ENCODE assay signal across 19 mouse cellular contexts in the genomic region with DNA sequence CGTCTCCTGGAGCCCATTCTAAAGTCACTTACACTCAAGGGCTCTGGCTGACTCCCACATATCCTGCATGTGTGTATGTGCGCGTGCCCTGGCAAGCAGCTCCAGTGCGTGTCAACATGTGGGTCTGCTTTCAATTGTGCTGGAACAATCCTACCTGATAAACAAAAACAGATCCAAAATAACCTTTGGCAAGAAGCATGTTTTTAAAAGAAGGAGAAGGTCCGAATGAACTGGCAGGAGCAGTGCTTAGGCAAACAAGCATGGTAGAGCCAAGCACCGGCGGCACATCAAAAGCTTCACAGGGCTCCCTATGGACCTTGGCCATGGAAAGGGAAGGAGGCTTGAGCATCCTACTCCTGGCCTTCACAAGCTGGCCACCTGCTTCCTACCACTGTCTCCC.
DNase-seq lines count a peak whose midpoint lies in the region; ATAC-seq and TF ChIP-seq lines count a peak whose summit lies in the region.
"Had no signal": no experiment of that assay in that cellular context is flagged by ENCODE, and none has a peak within 500 bp of the region (broad histone marks: within the 10 kb centered on the region; RNA-seq: fewer than 3 reads in every experiment).

No protein-coding gene starts in this region.

- H3K4me2 ChIP-seq in embryonic facial prominence, embryonic 14.5 days (ENCODE audit: low read depth, low read length), result no peak overlapping the region
- no peak overlapping the region for H3K4me2 ChIP-seq in midbrain, embryonic 13.5 days (replicated peaks)
- H3K4me2 ChIP-seq: forebrain, embryonic 15.5 days; heart, embryonic 13.5 days; hindbrain, embryonic 12.5 days had no signal

- no peak for ATAC-seq in embryonic facial prominence, embryonic 14.5 days (ENCODE audit: low read depth)
- no peak for ATAC-seq in midbrain, embryonic 13.5 days
- ATAC-seq: activated CD4-positive, CD25-positive, alpha-beta regulatory T cell, adult 4 months; forebrain, embryonic 15.5 days; hindbrain, embryonic 16.5 days; inflammation-experienced regulatory T-cells, adult 6 months; intestine, postnatal 0 days; Patski had no signal

- H3K4me3 ChIP-seq in kidney, adult 2 months (ENCODE audit: insufficient read depth, low read depth, low read length), result no peak overlapping the region
- H3K4me3 ChIP-seq in embryonic facial prominence, embryonic 14.5 days (ENCODE audit: low read depth, low read length), result no peak overlapping the region
- no peak overlapping the region for H3K4me3 ChIP-seq in midbrain, embryonic 13.5 days (replicated peaks)
- H3K4me3 ChIP-seq: forebrain, embryonic 15.5 days; heart, embryonic 13.5 days; hindbrain, embryonic 12.5 days had no signal

- no peaks in the 10 kb centered on the region for H3K36me3 ChIP-seq in kidney, adult 2 months (ENCODE audit: control insufficient read depth, insufficient read depth, low read length)
- H3K36me3 ChIP-seq in embryonic facial prominence, embryonic 14.5 days (ENCODE audit: control insufficient read depth, insufficient read depth, low read length), result no peaks in the 10 kb centered on the region
- H3K36me3 ChIP-seq in midbrain, embryonic 13.5 days, result no peaks in the 10 kb centered on the region
- H3K36me3 ChIP-seq: forebrain, embryonic 15.5 days; heart, embryonic 13.5 days; hindbrain, embryonic 12.5 days had no signal

- H3K9me3 ChIP-seq in embryonic facial prominence, embryonic 14.5 days (ENCODE audit: control insufficient read depth, low read length), result no peaks in the 10 kb centered on the region
- no peaks in the 10 kb centered on the region for H3K9me3 ChIP-seq in midbrain, embryonic 13.5 days
- H3K9me3 ChIP-seq: forebrain, embryonic 15.5 days; heart, embryonic 13.5 days; hindbrain, embryonic 12.5 days had no signal

- no peak overlapping the region for H3K27ac ChIP-seq in kidney, adult 2 months (ENCODE audit: insufficient read depth, low read depth, low read length)
- no peak overlapping the region for H3K27ac ChIP-seq in embryonic facial prominence, embryonic 14.5 days (replicated peaks; ENCODE audit: low read depth, low read length)
- no peak overlapping the region for H3K27ac ChIP-seq in midbrain, embryonic 13.5 days
- H3K27ac ChIP-seq: forebrain, embryonic 15.5 days; heart, embryonic 13.5 days; hindbrain, embryonic 12.5 days had no signal

- H3K9ac ChIP-seq in embryonic facial prominence, embryonic 14.5 days (ENCODE audit: low read depth, low read length), result no peak overlapping the region
- no peak overlapping the region for H3K9ac ChIP-seq in midbrain, embryonic 13.5 days (replicated peaks)
- H3K9ac ChIP-seq: forebrain, embryonic 15.5 days; heart, embryonic 13.5 days; hindbrain, embryonic 12.5 days had no signal

- no peak for TF ChIP-seq CTCF in kidney, adult 2 months (conservative IDR thresholded peaks at IDR 0.05; ENCODE audit: insufficient read depth, insufficient read length, low read depth, low read length)

- TF ChIP-seq POLR2A in kidney, adult 2 months (IDR thresholded peaks at IDR 0.05; ENCODE audit: low read depth, low read length), result no peak

- peaks cover 7% of the 10 kb centered on the region for H3K4me1 ChIP-seq in kidney, adult 2 months (ENCODE audit: control insufficient read depth, insufficient read depth, low read length)
- peaks cover 52% of the 10 kb centered on the region for H3K4me1 ChIP-seq in embryonic facial prominence, embryonic 14.5 days (ENCODE audit: control insufficient read depth, insufficient read depth, low read length)
- peaks cover 27% of the 10 kb centered on the region for H3K4me1 ChIP-seq in midbrain, embryonic 13.5 days (replicated peaks)

- no peaks in the 10 kb centered on the region for H3K27me3 ChIP-seq in kidney, adult 2 months (replicated peaks; ENCODE audit: control insufficient read depth, insufficient read depth, low read length)
- H3K27me3 ChIP-seq in embryonic facial prominence, embryonic 14.5 days (replicated peaks; ENCODE audit: control insufficient read depth, insufficient read depth, low read length), result no peaks in the 10 kb centered on the region
- H3K27me3 ChIP-seq in midbrain, embryonic 13.5 days, result no peaks in the 10 kb centered on the region
- H3K27me3 ChIP-seq: forebrain, embryonic 15.5 days; heart, embryonic 13.5 days; hindbrain, embryonic 12.5 days; Patski had no signal

- WGBS in kidney, adult 2 months, result 88% methylated on average over 7 of the region's 7 CpGs
- WGBS in embryonic facial prominence, embryonic 14.5 days, result 48% methylated on average over 7 of the region's 7 CpGs
- 92% methylated on average over 7 of the region's 7 CpGs for WGBS in midbrain, embryonic 13.5 days

- DNase-seq in adrenal gland, postnatal 10 days, result peak; percentile 31
- no peak for DNase-seq in adrenal gland, postnatal 4 days (ENCODE audit: low spot score in 2 of 2)
- DNase-seq in kidney, adult 2 months, result peak; percentile 25
- DNase-seq in kidney, postnatal 10 days, result no peak
- DNase-seq in embryonic facial prominence, embryonic 14.5 days (ENCODE audit: low spot score), result peak; percentile 63
- DNase-seq in embryo, embryonic 10 days (ENCODE audit: low spot score), result no peak
- DNase-seq: adrenal gland, adult 8-10 months; cerebellum, adult 2 months; cerebellum, postnatal 10 days; gastrocnemius, postnatal 10 days had no signal

Comparison
In these comparisons a context has a peak if more than half of its experiments do, and no peak if none do; other contexts are left out.
1. DNase-seq: peak in adrenal gland, postnatal 10 days (single experiment), kidney, adult 2 months (single experiment) and embryonic facial prominence, embryonic 14.5 days (single experiment); none in adrenal gland, postnatal 4 days (0 of 2), kidney, postnatal 10 days (single experiment) and embryo, embryonic 10 days (single experiment).